Mouse (Mus musculus): Measurements from ENCODE around the gene Gm13277.
"Not testable (repeated sequence)": the region's sequence is repeated elsewhere in the genome, so short reads cannot be mapped to it uniquely, and the experiment has no call there.

The Gm13277 gene

DNA sequence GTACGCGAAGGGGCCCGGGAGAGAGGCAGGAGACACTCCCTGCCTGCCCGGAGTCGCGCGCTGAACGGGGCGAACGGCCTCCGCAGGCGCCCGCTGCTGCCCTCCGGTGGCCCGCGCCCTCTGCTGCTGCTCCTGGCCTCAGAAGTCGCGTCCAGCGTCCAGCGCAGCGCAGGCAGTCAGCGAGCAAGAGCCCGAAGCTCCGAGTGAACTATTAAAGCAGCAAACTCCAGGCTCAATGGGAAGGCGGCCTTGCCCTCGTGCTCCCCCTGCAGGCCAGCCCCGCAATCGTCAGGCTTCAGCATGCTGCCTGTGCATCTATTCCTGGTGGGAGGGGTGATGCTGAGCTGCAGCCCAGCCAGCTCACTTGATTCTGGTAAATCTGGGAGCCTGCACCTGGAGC lies 8.7 kb downstream of the Gm13277 start, which contains the start of gene Gm13279:
Gene Gm13279 (plus strand): TSS at position 301 of the 400 bp plus-strand sequence.
- not testable (repeated sequence) for TF ChIP-seq GATA4 (IDR thresholded peaks at IDR 0.05; ENCODE audit: insufficient replicate concordance, low read length)

DNA sequence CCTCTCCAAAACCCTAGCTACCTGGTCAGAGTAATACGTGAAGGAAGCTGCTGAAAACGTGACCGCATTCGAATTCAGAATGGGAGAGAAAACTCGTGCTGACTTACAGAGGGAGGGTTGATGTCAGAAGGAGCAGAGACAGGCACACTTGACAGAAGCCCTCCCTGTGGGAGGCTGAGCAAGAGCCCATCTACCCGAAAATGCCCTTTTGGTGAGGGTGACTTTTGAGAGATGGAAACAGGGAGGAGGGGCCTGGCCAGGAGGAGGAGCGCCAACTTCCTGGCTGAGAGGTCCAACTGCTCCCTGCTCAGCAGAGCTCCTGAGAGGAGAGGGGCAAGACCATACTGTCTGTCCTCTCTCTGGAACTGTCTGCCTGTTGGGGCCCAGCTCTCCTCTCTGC lies 10.9 kb downstream of the Gm13277 start, which contains the start of gene Gm13285:
Gene Gm13285 (plus strand): TSS at position 301 of the 400 bp plus-strand sequence.
- not testable (repeated sequence) for TF ChIP-seq GATA4 (IDR thresholded peaks at IDR 0.05; ENCODE audit: insufficient replicate concordance, low read length)

DNA sequence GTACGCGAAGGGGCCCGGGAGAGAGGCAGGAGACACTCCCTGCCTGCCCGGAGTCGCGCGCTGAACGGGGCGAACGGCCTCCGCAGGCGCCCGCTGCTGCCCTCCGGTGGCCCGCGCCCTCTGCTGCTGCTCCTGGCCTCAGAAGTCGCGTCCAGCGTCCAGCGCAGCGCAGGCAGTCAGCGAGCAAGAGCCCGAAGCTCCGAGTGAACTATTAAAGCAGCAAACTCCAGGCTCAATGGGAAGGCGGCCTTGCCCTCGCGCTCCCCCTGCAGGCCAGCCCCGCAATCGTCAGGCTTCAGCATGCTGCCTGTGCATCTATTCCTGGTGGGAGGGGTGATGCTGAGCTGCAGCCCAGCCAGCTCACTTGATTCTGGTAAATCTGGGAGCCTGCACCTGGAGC lies 14.5 kb downstream of the Gm13277 start, which contains the start of gene Gm13287:
Gene Gm13287 (plus strand): TSS at position 301 of the 400 bp plus-strand sequence.
- not testable (repeated sequence) for TF ChIP-seq GATA4 (IDR thresholded peaks at IDR 0.05; ENCODE audit: insufficient replicate concordance, low read length)

DNA sequence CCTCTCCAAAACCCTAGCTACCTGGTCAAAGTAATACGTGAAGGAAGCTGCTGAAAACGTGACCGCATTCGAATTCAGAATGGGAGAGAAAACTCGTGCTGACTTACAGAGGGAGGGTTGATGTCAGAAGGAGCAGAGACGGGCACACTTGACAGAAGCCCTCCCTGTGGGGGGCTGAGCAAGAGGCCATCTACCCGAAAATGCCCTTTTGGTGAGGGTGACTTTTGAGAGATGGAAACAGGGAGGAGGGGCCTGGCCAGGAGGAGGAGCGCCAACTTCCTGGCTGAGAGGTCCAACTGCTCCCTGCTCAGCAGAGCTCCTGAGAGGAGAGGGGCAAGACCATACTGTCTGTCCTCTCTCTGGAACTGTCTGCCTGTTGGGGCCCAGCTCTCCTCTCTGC lies 16.8 kb downstream of the Gm13277 start, which contains the start of gene Gm13288:
Gene Gm13288 (plus strand): TSS at position 301 of the 400 bp plus-strand sequence.
- not testable (repeated sequence) for TF ChIP-seq GATA4 (IDR thresholded peaks at IDR 0.05; ENCODE audit: insufficient replicate concordance, low read length)

DNA sequence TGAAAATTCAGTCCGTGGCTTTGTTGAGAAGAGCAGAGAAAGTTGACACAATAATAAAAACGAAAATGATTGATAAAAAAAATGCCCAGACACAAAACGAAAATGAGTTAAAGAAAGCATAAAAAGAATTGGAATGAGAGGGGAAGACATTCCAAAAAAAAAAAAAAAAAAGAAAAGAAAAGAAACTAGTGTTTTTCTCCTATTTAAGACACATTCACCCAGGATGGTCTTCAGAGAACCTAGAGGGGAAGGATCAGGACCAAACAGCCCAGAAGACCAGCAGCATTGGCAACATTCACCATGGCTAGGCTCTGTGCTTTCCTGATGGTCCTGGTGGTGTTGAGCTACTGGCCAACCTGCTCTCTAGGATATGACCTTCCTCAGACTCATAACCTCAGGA lies 27.5 kb downstream of the Gm13277 start, which contains the start of gene Ifna7:
Gene Ifna7 (plus strand): TSS at position 301 of the 400 bp plus-strand sequence.
- no peak for TF ChIP-seq GATA4 (IDR thresholded peaks at IDR 0.05; ENCODE audit: insufficient replicate concordance, low read length)

DNA sequence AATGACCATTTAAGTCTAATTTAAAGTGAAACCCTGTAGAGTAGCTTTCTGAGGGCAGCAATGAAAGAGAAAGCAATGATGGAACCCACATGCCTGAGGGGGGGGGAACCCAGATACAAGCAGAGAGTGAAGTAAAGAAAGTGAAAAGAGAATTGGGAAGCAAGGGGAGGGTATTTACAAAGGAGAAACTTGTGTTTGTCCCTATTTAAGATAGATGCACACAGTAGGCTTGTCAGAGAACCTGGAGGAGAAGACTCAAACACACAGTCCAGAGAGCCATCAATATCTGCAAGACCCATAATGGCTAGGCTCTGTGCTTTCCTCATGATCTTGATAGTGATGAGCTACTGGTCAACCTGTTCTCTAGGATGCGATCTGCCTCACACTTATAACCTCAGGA lies 31.2 kb downstream of the Gm13277 start, which contains the start of gene Ifna11:
Gene Ifna11 (plus strand): TSS at position 301 of the 400 bp plus-strand sequence.
- no peak for TF ChIP-seq GATA4 (IDR thresholded peaks at IDR 0.05; ENCODE audit: insufficient replicate concordance, low read length)

DNA sequence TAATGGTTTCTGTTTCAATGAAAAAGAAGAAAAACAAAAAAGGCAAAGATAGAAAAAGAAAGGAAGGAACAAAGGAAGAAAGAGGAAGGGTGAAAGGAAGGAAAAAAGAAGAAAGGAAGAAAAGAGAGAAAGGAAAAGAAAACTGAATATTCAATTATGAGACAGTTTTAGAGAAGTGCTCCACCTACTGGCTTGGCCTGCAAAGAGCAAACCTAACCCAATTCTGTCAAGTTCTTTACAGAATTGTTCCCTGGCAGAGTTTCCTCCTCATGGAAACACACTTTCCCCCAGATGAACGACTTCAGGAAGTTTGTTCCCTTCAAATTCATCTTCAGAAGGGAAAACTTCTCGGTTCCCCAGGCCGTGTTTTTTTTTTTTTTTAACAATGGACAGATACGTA lies 34.6 kb downstream of the Gm13277 start:
- TF ChIP-seq GATA4 (IDR thresholded peaks at IDR 0.05; ENCODE audit: insufficient replicate concordance, low read length) = no peak

DNA sequence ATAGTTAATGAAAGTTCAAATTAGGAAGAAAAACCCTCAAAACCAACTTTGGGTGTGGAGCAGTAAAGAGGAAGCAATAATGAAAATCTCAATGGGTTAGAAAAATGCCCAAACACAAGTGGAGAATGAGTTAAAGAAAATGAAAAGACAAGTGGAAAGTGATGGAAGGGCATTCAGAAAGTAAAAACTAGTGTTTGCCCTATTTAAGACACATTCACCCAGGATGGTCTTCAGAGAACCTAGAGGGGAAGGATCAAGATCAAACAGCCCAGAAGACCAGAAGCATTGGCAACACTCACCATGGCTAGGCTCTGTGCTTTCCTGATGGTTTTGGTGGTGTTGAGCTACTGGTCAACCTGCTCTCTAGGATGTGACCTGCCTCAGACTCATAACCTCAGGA lies 38.7 kb downstream of the Gm13277 start, which contains the start of gene Ifna6:
Gene Ifna6 (plus strand): TSS at position 301 of the 400 bp plus-strand sequence.
- TF ChIP-seq GATA4 (IDR thresholded peaks at IDR 0.05; ENCODE audit: insufficient replicate concordance, low read length) = not testable (repeated sequence)

DNA sequence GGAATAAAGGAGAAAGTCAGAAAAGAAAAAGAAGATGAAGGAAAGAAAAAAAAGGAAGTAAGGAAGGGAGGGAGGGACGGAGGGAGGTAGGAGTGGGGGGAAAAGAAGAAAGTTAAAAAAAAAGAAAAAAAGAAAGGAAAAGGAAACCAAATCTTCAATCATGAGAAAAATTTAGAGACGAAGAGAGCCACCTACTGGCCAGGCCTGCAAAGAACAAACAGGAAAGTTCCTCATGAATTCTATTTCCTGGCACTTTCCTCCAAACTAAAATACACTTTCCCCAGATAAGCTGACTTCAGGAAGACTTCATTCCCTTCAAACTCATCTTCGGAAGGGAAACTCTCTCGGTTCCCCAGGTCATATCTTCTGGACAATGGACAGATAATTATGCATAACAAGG lies 42.1 kb downstream of the Gm13277 start:
- TF ChIP-seq GATA4 (IDR thresholded peaks at IDR 0.05; ENCODE audit: insufficient replicate concordance, low read length) = no peak

DNA sequence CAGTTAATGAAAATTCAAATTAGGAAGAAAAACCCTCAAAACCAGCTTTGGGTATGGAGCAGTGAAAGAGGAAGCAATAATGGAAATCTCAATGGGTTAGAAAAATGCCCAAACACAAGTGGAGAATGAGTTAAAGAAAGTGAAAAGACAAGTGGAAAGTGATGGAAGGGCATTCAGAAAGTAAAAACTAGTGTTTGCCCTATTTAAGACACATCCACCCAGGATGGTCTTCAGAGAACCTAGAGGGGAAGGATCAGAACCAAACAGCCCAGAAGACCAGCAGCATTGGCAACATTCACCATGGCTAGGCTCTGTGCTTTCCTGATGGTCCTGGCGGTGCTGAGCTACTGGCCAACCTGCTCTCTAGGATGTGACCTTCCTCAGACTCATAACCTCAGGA lies 46.8 kb downstream of the Gm13277 start, which contains the start of gene Ifna5:
Gene Ifna5 (plus strand): TSS at position 301 of the 400 bp plus-strand sequence.
- TF ChIP-seq GATA4 (IDR thresholded peaks at IDR 0.05; ENCODE audit: insufficient replicate concordance, low read length) = not testable (repeated sequence)

Measured in liver, adult (tissue).